8 mouse cellular contexts compared by ENCODE assay signal in the genomic region with DNA sequence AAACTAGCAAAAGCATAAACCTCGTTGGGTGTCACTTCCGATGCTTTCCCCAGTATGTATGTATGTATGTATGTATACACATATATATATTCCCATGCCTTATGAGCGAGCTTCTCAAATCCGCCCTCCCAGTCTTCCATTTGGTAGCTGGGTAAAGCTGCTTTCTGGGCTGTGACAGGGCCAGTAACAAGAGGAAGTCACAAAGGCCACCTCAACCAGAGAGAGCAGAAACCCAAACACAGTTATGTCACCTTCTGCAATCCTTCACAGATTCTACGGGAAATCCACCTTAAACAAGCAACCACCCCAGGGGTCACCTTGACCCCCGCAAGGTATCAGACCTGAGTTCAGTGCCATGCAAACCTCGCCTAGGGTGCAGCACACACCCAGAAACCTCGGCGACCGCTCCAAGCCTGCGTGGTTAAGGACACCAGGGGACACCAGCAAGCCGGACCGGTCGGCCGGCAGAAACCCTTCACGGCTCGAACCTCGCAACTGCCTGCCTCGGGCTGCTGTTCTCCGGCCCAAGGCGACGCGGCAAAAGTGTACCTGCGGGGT. TPM values are rescaled to one million over a fixed set of nuclear protein-coding genes. Genes with fewer than 3 reads are reported as not detected.
A peak's percentile ranks its signal among the peaks of the same experiment; 100 is the strongest.
DNase-seq lines count a peak whose midpoint lies in the region; ATAC-seq and TF ChIP-seq lines count a peak whose summit lies in the region.

No protein-coding gene starts in this region.

- POLR2A ChIA-PET in Patski (lab: Charles Lee): no interaction called here

- peak overlapping the region; percentile 99 for H3K4me3 ChIP-seq in kidney, adult 2 months (ENCODE audit: insufficient read depth, low read depth, low read length)

- no peak for TF ChIP-seq POLR2A in kidney, adult 2 months (IDR thresholded peaks at IDR 0.05; ENCODE audit: low read depth, low read length)

- H3K4me1 ChIP-seq in kidney, adult 2 months (ENCODE audit: control insufficient read depth, insufficient read depth, low read length): peaks cover 7% of the 10 kb centered on the region; the same call in 1 of the 2 replicates

- peak overlapping the region; percentile 96 for H3K27ac ChIP-seq in kidney, adult 2 months (ENCODE audit: insufficient read depth, low read depth, low read length)

- no peaks in the 10 kb centered on the region for H3K36me3 ChIP-seq in kidney, adult 2 months (ENCODE audit: control insufficient read depth, insufficient read depth, low read length)

- ATAC-seq in Patski: peak; percentile 37
- peak; percentile 23 to 38 for ATAC-seq in hematopoietic stem cell, adult 5-6 weeks (replicated peaks in 1 of 2; ENCODE audit: insufficient read depth in 1 of 2, low FRiP score in 2 of 2, low TSS enrichment in 1 of 2, low read depth in 1 of 2, poor library complexity in 2 of 2, severe bottlenecking in 2 of 2)
- ATAC-seq in megakaryocyte progenitor cell, adult 5-6 weeks (replicated peaks; ENCODE audit: poor library complexity): peak; percentile 38

- in situ Hi-C loops in Patski (cut with MboI; ENCODE audit: low pct_unique_long_range_greater_than_20kb): no loop called here

- DNase-seq in kidney, adult 2 months: no peak
- DNase-seq in kidney, postnatal 36 days: no peak
- DNase-seq in Patski (ENCODE audit: low read depth, low spot score): no peak
- no peak for DNase-seq in retina, embryonic 14.5 days (ENCODE audit: low spot score)
- no peak for DNase-seq in thymus, postnatal 36 days
- DNase-seq in cerebellum, adult 11-12 months: no peak

- CTCF ChIA-PET in Patski (lab: Charles Lee): interaction anchor here (2.4 kb wide), 1 partner anchor 10 kb away, joined by 5 read pairs; no protein-coding TSS in a partner anchor

- TF ChIP-seq CTCF in kidney, adult 2 months (conservative IDR thresholded peaks at IDR 0.05; ENCODE audit: insufficient read depth, insufficient read length, low read depth, low read length): no peak
- no peak for TF ChIP-seq CTCF in Patski (IDR thresholded peaks at IDR 0.05)

- 1% methylated on average over 24 of the region's 24 CpGs for WGBS in kidney, adult 2 months

- H3K27me3 ChIP-seq in kidney, adult 2 months (replicated peaks; ENCODE audit: control insufficient read depth, insufficient read depth, low read length): no peaks in the 10 kb centered on the region
- H3K27me3 ChIP-seq in Patski: no peaks in the 10 kb centered on the region

RNA-seq across cellular contexts. Expression of a gene that starts 3.4 kb away (rescaled TPM):
- polyA plus RNA-seq in kidney, adult 2 months (2012; rRNA removed): 165 and 201 TPM in 2 replicates
- polyA plus RNA-seq in Patski (2021): 279 TPM
- total RNA-seq in hematopoietic stem cell, adult 5-6 weeks (2017): 243 and 458 TPM in 2 replicates
- 219 and 228 TPM in 2 replicates for total RNA-seq in megakaryocyte progenitor cell, adult 5-6 weeks (2015)
- total RNA-seq in megakaryocyte progenitor cell, adult 5-6 weeks (2017): 193 and 195 TPM in 2 replicates
